Mouse (Mus musculus) thymus, postnatal 36 days (tissue): Measurements from ENCODE around the gene Usp11.

Source experiments
- DNase-seq, 2 experiments: peaks; one replicate each; pipeline ENCODE4 v3.0.0; 2022; ENCODE audit warnings: mixed read lengths in 2 of 2

The Usp11 gene

GRCm38 (mm10) chrX:20703741-20704290 lies at the start of gene Usp11:
Gene Usp11 (plus strand): TSS chrX:20703906.
- DNase-seq: peak; percentile 30 to 49

GRCm38 (mm10) chrX:20657593-20657992 lies 46.1 kb upstream of the Usp11 start:
- DNase-seq: no peak

GRCm38 (mm10) chrX:20658026-20658652 lies 45.6 kb upstream of the Usp11 start, which contains the start of gene Uba1:
Gene Uba1 (plus strand): TSS chrX:20658326.
- peak; percentile 80 to 89 for DNase-seq

GRCm38 (mm10) chrX:20658891-20659406 lies 44.8 kb upstream of the Usp11 start:
- DNase-seq: peak; percentile 18 to 21

- no peak for DNase-seq
Observed at GRCm38 (mm10) chrX:20662317-20662715, 41.4 kb upstream of the Usp11 start.

- DNase-seq: peak; percentile 78 to 85
Observed at GRCm38 (mm10) chrX:20662716-20663443, 40.8 kb upstream of the Usp11 start.

- no peak for DNase-seq
Observed at GRCm38 (mm10) chrX:20663444-20663790, 40.3 kb upstream of the Usp11 start.

GRCm38 (mm10) chrX:20687519-20688067 lies 16.1 kb upstream of the Usp11 start, which contains the start of gene Cdk16:
Gene Cdk16 (plus strand): TSS chrX:20687954.
- peak; percentile 76 to 87 for DNase-seq

- peak; percentile 78 to 89 for DNase-seq
Observed at GRCm38 (mm10) chrX:20688068-20688547, 15.6 kb upstream of the Usp11 start.

GRCm38 (mm10) chrX:20688615-20689014 lies 15.1 kb upstream of the Usp11 start:
- peak; percentile 61 to 69 for DNase-seq

GRCm38 (mm10) chrX:20691566-20691965 lies 12.1 kb upstream of the Usp11 start:
- DNase-seq: no peak

GRCm38 (mm10) chrX:20692616-20693015 lies 11.1 kb upstream of the Usp11 start:
- no peak for DNase-seq

- DNase-seq: no peak
Observed at GRCm38 (mm10) chrX:20695842-20696241, 7.9 kb upstream of the Usp11 start.

- peak; percentile 69 to 83 for DNase-seq
Observed at GRCm38 (mm10) chrX:20704295-20705082, 783 bp downstream of the Usp11 start.

- DNase-seq: no peak
Observed at GRCm38 (mm10) chrX:20705083-20705402, 1.3 kb downstream of the Usp11 start.

- DNase-seq: no peak
Observed at GRCm38 (mm10) chrX:20728681-20729080, 25.0 kb downstream of the Usp11 start.

GRCm38 (mm10) chrX:20730048-20730447 lies 26.3 kb downstream of the Usp11 start:
- peak in 1 of 2 experiments; percentile 24 for DNase-seq

- DNase-seq: no peak
Observed at GRCm38 (mm10) chrX:20736479-20736878, 32.8 kb downstream of the Usp11 start.

GRCm38 (mm10) chrX:20748829-20749228 lies 45.1 kb downstream of the Usp11 start:
- no peak for DNase-seq

GRCm38 (mm10) chrX:20761201-20761600 lies 57.5 kb downstream of the Usp11 start:
- no peak for DNase-seq
